Mouse (Mus musculus): ENCODE data around the gene Pde4dip. TPM values are rescaled to one million over a fixed set of nuclear protein-coding genes. Genes with fewer than 3 reads are reported as not detected.

Pde4dip gene
- polyA plus RNA-seq, 1 experiment from 2014 or later: 33.2 TPM

- Histone ChIP-seq H3K27me3 (replicated peaks; ENCODE audit: control insufficient read depth, insufficient read depth, low read length) (no peaks in the 10 kb centered on the region), H3K4me2 (ENCODE audit: low read length) (no peak overlapping the region)
- no peak for DNase-seq (ENCODE audit: low spot score)
Measured at GRCm38 (mm10) chr3:97653781-97654180, 234.7 kb downstream of the Pde4dip start.

GRCm38 (mm10) chr3:97651604-97652003 is 236.9 kb downstream of the Pde4dip start:
- 81% methylated on average over 10 of the region's 10 CpGs for WGBS
- no peaks in the 10 kb centered on the region for H3K27me3 ChIP-seq (replicated peaks; ENCODE audit: control insufficient read depth, insufficient read depth, low read length)
- 0 out of 2 replicates have a peak, but pooled peaks cover 3% of the 10 kb centered on the region for H3K9me3 ChIP-seq (ENCODE audit: control insufficient read depth, low read length)
- H3K36me3 ChIP-seq (ENCODE audit: control insufficient read depth, insufficient read depth, low read length): no peaks in the 10 kb centered on the region
- H3K27ac ChIP-seq (ENCODE audit: low read depth): no peak overlapping the region
- DNase-seq (ENCODE audit: low spot score) (no peak), ATAC-seq (replicated peaks; ENCODE audit: low FRiP score, low TSS enrichment, low read depth) (no peak)
- no peak overlapping the region for H3K4me3 ChIP-seq (ENCODE audit: low read depth, low read length)
- H3K4me1 ChIP-seq (replicated peaks; ENCODE audit: control insufficient read depth, insufficient read depth, low read length): peaks cover 3% of the 10 kb centered on the region; the same call in 1 of the 2 replicates
- H3K9ac ChIP-seq (ENCODE audit: low read length): no peak overlapping the region
- H3K4me2 ChIP-seq (ENCODE audit: low read length): no peak overlapping the region

More at GRCm38 (mm10) chr3:97653781-97654180, 234.7 kb downstream of the Pde4dip start:
- Histone ChIP-seq H3K27ac (ENCODE audit: low read depth) (no peak overlapping the region), H3K36me3 (ENCODE audit: control insufficient read depth, insufficient read depth, low read length) (no peaks in the 10 kb centered on the region), H3K4me1 (replicated peaks; ENCODE audit: control insufficient read depth, insufficient read depth, low read length) (peaks cover 3% of the 10 kb centered on the region; the same call in 1 of the 2 replicates), H3K9ac (ENCODE audit: low read length) (no peak overlapping the region), H3K9me3 (ENCODE audit: control insufficient read depth, low read length) (0 out of 2 replicates have a peak, but pooled peaks cover 3% of the 10 kb centered on the region), H3K4me3 (ENCODE audit: low read depth, low read length) (no peak overlapping the region)
- WGBS: 89% methylated on average over 5 of the region's 5 CpGs
- no peak for ATAC-seq (replicated peaks; ENCODE audit: low FRiP score, low TSS enrichment, low read depth)

GRCm38 (mm10) chr3:97649469-97649868 is 239.0 kb downstream of the Pde4dip start:
- Histone ChIP-seq H3K27ac (ENCODE audit: low read depth) (no peak overlapping the region), H3K27me3 (replicated peaks; ENCODE audit: control insufficient read depth, insufficient read depth, low read length) (no peaks in the 10 kb centered on the region), H3K4me1 (replicated peaks; ENCODE audit: control insufficient read depth, insufficient read depth, low read length) (peaks cover 3% of the 10 kb centered on the region; the same call in 1 of the 2 replicates), H3K4me2 (ENCODE audit: low read length) (no peak overlapping the region), H3K9ac (ENCODE audit: low read length) (no peak overlapping the region), H3K36me3 (ENCODE audit: control insufficient read depth, insufficient read depth, low read length) (no peaks in the 10 kb centered on the region), H3K4me3 (ENCODE audit: low read depth, low read length) (no peak overlapping the region), H3K9me3 (ENCODE audit: control insufficient read depth, low read length) (no peaks in the 10 kb centered on the region)
- ATAC-seq (replicated peaks; ENCODE audit: low FRiP score, low TSS enrichment, low read depth) (no peak), DNase-seq (ENCODE audit: low spot score) (no peak)
- WGBS: 81% methylated on average over 6 of the region's 6 CpGs

GRCm38 (mm10) chr3:97649022-97649421 is 239.5 kb downstream of the Pde4dip start:
- ATAC-seq (replicated peaks; ENCODE audit: low FRiP score, low TSS enrichment, low read depth): no peak
- no peak overlapping the region for H3K4me2 ChIP-seq (ENCODE audit: low read length)

GRCm38 (mm10) chr3:97648518-97648917 is 240.0 kb downstream of the Pde4dip start:
- DNase-seq (ENCODE audit: low spot score) (no peak), ATAC-seq (replicated peaks; ENCODE audit: low FRiP score, low TSS enrichment, low read depth) (no peak)
- H3K4me3 ChIP-seq (ENCODE audit: low read depth, low read length): no peak overlapping the region
- WGBS: 39% methylated on average over 1 of the region's 1 CpGs
- no peaks in the 10 kb centered on the region for H3K9me3 ChIP-seq (ENCODE audit: control insufficient read depth, low read length)
- H3K27ac ChIP-seq (ENCODE audit: low read depth): no peak overlapping the region
- H3K36me3 ChIP-seq (ENCODE audit: control insufficient read depth, insufficient read depth, low read length): no peaks in the 10 kb centered on the region
- H3K4me2 ChIP-seq (ENCODE audit: low read length): no peak overlapping the region
- no peaks in the 10 kb centered on the region for H3K27me3 ChIP-seq (replicated peaks; ENCODE audit: control insufficient read depth, insufficient read depth, low read length)
- no peak overlapping the region for H3K9ac ChIP-seq (ENCODE audit: low read length)
- H3K4me1 ChIP-seq (replicated peaks; ENCODE audit: control insufficient read depth, insufficient read depth, low read length): peaks cover 3% of the 10 kb centered on the region; the same call in 1 of the 2 replicates

More at GRCm38 (mm10) chr3:97649022-97649421, 239.5 kb downstream of the Pde4dip start:
- 66% methylated on average over 3 of the region's 3 CpGs for WGBS
- Histone ChIP-seq H3K9me3 (ENCODE audit: control insufficient read depth, low read length) (no peaks in the 10 kb centered on the region), H3K27ac (ENCODE audit: low read depth) (no peak overlapping the region), H3K4me3 (ENCODE audit: low read depth, low read length) (no peak overlapping the region), H3K4me1 (replicated peaks; ENCODE audit: control insufficient read depth, insufficient read depth, low read length) (peaks cover 3% of the 10 kb centered on the region; the same call in 1 of the 2 replicates), H3K36me3 (ENCODE audit: control insufficient read depth, insufficient read depth, low read length) (no peaks in the 10 kb centered on the region), H3K27me3 (replicated peaks; ENCODE audit: control insufficient read depth, insufficient read depth, low read length) (no peaks in the 10 kb centered on the region), H3K9ac (ENCODE audit: low read length) (no peak overlapping the region)
- DNase-seq (ENCODE audit: low spot score): no peak

- Histone ChIP-seq H3K27ac (ENCODE audit: low read depth) (no peak overlapping the region), H3K4me1 (replicated peaks; ENCODE audit: control insufficient read depth, insufficient read depth, low read length) (no peaks in the 10 kb centered on the region), H3K9ac (ENCODE audit: low read length) (no peak overlapping the region), H3K4me3 (ENCODE audit: low read depth, low read length) (no peak overlapping the region), H3K36me3 (ENCODE audit: control insufficient read depth, insufficient read depth, low read length) (no peaks in the 10 kb centered on the region), H3K27me3 (replicated peaks; ENCODE audit: control insufficient read depth, insufficient read depth, low read length) (no peaks in the 10 kb centered on the region), H3K4me2 (ENCODE audit: low read length) (no peak overlapping the region), H3K9me3 (ENCODE audit: control insufficient read depth, low read length) (no peaks in the 10 kb centered on the region)
- no peak for DNase-seq (ENCODE audit: low spot score)
- ATAC-seq (replicated peaks; ENCODE audit: low FRiP score, low TSS enrichment, low read depth): no peak
- WGBS: 87% methylated on average over 9 of the region's 9 CpGs
Measured at GRCm38 (mm10) chr3:97642001-97642400, 246.5 kb downstream of the Pde4dip start.

GRCm38 (mm10) chr3:97641396-97641795 is 247.1 kb downstream of the Pde4dip start:
- WGBS: 90% methylated on average over 4 of the region's 4 CpGs
- no peak overlapping the region for H3K4me3 ChIP-seq (ENCODE audit: low read depth, low read length)
- DNase-seq (ENCODE audit: low spot score) (no peak), ATAC-seq (replicated peaks; ENCODE audit: low FRiP score, low TSS enrichment, low read depth) (no peak)
- no peaks in the 10 kb centered on the region for H3K27me3 ChIP-seq (replicated peaks; ENCODE audit: control insufficient read depth, insufficient read depth, low read length)
- no peaks in the 10 kb centered on the region for H3K4me1 ChIP-seq (replicated peaks; ENCODE audit: control insufficient read depth, insufficient read depth, low read length)
- H3K36me3 ChIP-seq (ENCODE audit: control insufficient read depth, insufficient read depth, low read length): no peaks in the 10 kb centered on the region
- H3K27ac ChIP-seq (ENCODE audit: low read depth): no peak overlapping the region
- H3K9me3 ChIP-seq (ENCODE audit: control insufficient read depth, low read length): no peaks in the 10 kb centered on the region
- H3K4me2 ChIP-seq (ENCODE audit: low read length): no peak overlapping the region
- H3K9ac ChIP-seq (ENCODE audit: low read length): no peak overlapping the region

Small RNA genes within 50 kb of the gene (microRNA-seq; reads per million reads assigned to microRNA genes)
- not detected for gene Mir7225

Other genes with a start within 250 kb of the Pde4dip start
- 7.6 and 8.1 TPM in 2 replicates for gene Prkab2, start 230.5 kb downstream of the Pde4dip start, polyA plus RNA-seq (2014; fragmentation: Nextera tagmentation; extraction: Ambion mirVana)
- gene Gm17651, start 214.0 kb downstream of the Pde4dip start, polyA plus RNA-seq (2014; fragmentation: Nextera tagmentation; extraction: Ambion mirVana): not detected in 2 replicates
- gene Sec22b, start 12.5 kb upstream of the Pde4dip start, polyA plus RNA-seq (2014; fragmentation: Nextera tagmentation; extraction: Ambion mirVana): 132 and 143 TPM in 2 replicates
- gene Notch2, start 124.8 kb upstream of the Pde4dip start, polyA plus RNA-seq (2014; fragmentation: Nextera tagmentation; extraction: Ambion mirVana): 30.0 and 30.8 TPM in 2 replicates